Mouse (Mus musculus): ENCODE measurements at regions not wholly inside any gene's neighbourhood (a gene's known extent, or its start where the extent isn't known, plus 50 kb on each side); places are given as distances from the start of the nearest gene placed in this dataset.

DNA sequence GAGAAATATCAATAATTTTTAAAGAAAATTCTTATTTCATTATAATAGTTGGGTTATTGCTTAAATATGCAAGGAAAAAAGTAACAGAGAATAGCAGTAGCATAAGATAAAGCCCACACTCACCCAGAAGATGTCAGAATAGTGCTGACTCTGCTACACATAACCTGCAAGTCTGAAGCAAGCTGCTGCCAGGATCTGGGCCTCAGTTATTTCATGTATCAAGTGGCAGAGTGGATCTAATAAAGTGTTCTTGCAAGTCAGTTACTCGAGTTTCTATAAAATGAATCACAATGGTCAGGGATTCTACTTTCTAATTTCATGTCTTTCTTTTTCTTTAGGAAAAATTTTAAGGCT lies 466.2 kb downstream of the Klhl13 start:
- no peak for DNase-seq (ENCODE audit: low spot score in 2 of 2)

DNA sequence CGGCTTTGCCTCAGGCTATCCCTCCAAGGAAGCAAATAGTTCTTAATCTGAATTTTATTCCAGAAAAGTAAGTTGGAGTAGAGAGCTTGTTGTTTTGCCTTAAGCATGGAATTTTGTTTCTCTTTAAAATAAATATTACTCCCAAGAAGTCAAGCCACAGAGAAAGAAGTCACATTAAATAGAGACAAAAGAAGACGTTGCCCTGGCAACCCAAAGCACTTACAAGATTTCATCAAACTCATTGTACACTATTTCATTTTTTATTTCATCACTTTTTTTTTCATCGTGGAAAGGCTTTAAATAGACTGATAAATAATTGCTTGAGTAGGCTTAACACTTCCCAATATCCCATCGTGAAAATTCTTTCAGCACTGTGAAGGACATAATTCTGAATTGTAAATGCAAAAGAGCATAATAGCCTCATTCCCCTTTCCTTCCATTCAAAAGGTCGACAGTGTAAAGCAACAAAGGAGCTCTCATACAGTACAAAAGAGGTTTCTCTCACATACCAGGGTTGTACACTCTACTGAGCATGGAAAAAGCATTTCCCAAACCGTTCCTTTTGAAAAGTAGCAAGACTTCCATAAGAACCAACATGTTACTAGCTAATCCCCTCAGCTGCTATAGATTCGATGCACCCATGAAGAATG lies 466.7 kb downstream of the Klhl13 start:
- DNase-seq (ENCODE audit: low spot score in 2 of 2) = no peak

DNA sequence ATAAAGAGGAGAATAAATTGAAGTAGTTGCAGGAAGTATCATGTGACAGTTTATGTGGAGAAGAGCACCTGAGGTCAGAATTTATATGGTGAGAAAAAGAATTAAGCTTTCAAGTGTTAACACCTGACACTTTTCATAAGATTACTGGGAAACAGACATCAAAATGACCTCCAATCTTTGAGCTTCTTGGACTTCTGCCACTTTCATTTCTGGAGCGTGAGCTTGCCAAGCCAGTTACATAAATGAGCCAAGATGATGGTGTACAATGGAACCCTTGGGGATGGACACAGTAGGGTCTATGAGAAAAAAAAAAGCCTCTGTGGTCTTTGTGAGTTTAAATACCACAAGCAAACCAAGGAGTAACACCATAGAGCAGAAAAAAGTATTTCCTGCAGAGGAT lies 495.1 kb downstream of the Klhl13 start:
- no peak for DNase-seq (ENCODE audit: low spot score in 2 of 2)

DNA sequence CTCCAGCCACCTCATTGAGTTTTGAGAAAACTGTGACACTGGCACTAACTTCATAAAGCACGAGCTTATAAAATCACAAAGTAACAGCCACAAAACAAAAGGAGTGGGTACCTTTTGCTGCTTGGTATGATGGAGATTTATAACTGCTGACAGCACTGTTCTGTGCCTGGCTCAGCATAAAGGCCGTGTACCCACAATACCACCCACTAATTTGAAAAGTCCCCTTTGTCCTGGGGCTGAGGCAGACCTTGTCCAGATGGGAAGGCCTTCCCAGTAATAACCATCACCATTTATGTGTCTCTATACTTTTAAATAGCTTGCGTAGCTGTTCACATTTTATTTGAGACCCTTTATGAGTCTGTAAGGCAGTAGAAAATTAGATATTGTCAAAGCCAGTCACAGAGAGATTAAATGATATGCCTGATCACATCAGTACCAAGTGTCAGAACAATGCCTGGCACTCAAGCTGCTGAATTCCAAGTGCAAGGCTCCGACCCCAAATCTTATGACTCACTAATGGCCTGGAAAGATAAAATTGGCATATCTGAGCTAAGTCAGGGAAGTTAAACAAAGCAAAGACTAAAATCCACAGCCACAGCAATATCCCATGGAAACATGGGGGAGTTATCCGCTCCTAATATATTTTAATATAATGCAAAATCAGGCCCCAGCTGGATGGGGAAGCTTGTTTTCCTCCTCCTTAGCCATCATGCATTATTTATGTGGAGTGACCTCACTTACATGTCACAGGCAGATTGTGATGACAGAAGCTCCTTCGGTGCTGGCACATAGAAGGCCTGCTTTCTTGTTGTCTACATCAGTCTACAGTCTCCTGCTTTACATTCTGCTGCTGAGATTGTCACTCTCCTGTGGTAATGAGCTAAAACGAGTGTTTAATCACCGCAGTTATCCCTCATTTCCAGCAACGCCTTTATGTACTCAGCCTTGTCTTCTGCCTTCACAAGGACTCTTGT lies 515.1 kb downstream of the Klhl13 start:
- peak in 1 of 2 experiments; percentile 2 for DNase-seq (ENCODE audit: low spot score in 2 of 2)

DNA sequence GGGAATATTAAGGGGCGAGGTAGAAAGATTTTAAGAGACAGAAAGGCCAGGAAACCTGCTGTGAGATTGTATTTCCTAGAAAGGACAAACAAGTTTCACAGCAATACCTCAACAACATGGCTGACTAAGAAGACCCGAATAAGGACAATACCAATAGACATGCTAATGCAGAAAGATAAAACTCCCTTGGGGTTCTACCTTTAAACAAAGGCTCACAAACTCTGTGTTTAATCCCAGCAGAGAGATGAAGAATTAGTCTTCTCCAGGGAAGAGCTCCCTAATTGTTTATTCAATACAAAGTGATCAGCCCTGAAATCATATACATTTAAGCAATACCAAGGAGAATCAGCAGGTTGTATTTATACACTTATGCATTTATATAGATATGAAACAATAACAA lies 516.1 kb downstream of the Klhl13 start:
- no peak for DNase-seq (ENCODE audit: low spot score in 2 of 2)

DNA sequence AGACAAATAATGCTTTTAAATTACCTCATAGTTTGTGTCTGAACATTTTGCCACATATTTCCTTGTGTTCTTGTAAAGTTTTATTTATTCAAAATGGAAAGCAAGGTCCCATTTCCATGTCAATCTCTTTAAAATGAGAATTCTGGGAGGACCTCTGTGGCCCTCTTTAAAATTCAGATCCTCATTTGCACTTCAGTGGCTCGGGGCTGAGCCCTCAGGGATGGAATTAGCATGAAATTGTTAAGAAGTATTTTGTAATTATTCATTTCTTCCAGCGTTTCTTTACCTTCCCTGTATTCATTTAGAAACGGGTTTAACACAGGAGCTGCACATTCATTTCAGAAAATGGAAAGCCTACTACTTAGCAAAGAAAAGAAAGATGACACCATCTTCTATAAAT lies 531.7 kb downstream of the Klhl13 start:
- DNase-seq (ENCODE audit: low spot score in 2 of 2) = no peak

DNA sequence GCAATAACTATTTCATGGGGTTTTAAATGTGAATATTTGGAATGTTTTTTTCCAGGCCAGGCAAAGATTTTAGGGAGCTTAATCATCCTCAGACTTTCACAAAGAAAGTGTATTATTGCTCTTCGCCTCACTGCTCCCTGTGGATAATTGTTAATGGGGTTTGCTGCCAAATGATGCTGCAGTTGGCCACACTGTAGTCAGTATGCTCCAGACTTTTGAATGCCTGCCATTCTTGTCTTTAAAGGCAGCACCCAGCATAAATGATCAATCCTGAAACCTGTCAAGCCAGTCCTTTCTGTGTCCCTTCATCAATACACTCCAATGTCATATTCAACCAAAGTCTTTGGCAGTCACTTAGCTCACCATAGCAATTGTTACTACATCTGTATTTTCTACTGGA lies 559.7 kb downstream of the Klhl13 start:
- DNase-seq (ENCODE audit: low spot score in 2 of 2) = no peak

DNA sequence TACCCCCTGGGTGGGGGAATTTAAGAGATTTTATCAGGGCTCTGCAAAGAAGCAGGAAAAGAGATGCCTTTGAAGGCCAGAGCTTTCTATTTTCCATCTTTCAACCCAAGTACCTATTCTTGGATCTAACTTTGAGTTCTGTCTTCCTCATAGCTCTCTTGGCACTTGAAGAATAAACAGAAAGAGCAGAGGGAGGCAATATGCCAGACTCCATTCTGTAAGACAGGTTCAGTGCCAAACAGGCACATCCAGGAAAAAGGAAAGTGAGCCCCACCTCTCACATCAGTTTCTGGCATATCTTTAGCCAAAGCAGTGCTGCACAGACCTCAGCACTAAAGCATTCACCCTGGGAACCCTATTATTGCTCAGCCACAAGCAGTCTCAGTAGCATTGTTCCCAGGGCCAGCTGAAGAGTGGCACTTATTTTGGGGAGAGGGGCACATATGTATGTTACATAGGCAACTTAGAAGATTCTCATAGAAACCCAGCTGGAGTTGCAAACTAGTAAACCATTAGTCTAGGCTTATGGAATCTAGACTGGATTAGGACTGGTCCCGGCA lies 594.8 kb downstream of the Klhl13 start:
- DNase-seq (ENCODE audit: low spot score in 2 of 2) = no peak

DNA sequence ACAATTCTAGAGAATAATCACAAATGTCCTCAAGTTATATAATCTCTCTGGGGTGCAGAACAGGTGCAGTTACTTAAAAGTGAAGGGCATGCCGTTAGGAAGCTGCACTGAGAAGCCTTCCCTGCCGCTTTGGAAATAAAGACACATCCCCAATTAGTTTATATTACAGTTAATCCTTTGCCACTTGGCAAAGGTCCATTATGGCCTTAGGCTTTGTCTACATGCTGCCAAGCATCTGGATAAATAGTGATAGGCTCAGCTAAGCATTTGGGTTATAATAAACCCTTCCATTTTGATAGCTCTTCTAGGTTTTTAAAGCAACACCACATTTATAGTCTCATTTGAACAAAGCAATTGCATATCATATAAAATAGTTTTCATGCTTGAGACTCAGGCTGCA lies 625.6 kb downstream of the Klhl13 start:
- DNase-seq (ENCODE audit: low spot score in 2 of 2) = no peak

DNA sequence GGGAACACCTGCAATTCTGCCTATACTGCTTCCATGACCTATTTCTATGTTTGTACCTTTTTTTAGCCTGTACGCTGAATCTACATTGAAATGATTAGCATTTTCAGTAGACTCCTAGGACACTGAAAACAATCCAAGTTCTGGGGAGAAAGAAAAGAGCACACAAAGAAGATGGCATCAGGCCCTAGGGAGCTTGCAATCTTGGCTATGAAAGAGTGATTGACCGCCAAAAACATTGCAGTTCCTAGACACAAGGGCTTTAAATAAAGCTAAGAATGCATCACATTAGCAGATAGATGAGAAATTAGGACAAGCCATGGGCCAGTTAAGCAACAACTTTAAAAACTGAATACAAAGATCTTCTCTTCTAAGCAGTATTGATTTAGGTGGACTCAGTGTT lies 666.7 kb downstream of the Klhl13 start:
- peak; percentile 3 for DNase-seq (ENCODE audit: low spot score in 2 of 2)

DNA sequence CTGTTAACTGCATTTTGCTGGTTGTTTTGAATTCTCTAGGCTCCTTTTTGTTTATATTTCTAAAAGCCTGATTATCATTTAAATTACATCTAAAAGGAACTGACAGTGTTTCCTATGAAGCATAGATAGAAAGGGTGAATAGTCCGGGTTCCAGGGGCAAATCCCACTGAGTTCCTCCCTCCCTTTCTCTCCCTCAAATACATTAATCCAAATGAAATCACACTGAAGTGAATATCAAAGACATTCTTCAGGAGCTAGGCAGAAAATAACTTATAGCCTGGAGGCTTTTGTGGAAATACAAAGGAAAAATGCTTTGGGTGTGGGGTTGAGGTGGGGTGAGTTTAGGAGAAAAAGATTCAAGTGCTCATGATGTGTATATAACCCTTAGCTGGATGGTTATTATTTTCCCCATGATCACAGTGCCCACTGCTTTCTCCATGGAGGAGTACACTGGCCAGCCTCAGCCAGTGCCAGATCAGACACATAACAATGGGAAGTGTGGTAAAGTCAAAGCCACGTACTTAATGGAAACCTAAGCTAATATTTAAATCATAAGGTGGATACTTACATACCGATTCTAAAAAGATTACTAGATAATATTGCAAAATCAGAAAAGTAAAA lies 707.0 kb downstream of the Klhl13 start:
- no peak for DNase-seq (ENCODE audit: low spot score in 2 of 2)

Measured in layer of hippocampus, adult 8-10 months (tissue).